ENCODE assay signal across 8 mouse cellular contexts in the genomic region with DNA sequence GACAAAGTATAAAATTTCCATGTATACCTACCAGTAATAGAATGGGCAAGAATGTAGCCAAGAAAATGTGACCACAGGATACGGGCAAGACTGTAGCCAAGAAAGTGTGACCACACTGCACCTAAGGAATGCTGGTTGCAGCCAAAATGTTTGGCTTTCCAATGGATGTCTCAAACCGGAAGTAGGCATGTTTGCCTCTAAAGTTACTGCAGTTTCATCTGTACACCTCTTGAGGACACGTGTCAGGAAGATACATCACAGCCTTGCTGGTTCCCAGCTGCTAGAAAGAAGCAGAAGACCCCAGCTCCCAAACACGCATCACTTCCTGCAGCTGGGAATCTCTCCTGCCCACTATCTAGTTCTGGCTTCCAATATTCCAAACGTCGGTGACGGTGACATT. TPM values are rescaled to one million over a fixed set of nuclear protein-coding genes. Genes with fewer than 3 reads are reported as not detected.
DNase-seq lines count a peak whose midpoint lies in the region; ATAC-seq and TF ChIP-seq lines count a peak whose summit lies in the region.

No protein-coding gene starts in this region.

- peak overlapping the region; percentile 81; the same call in 1 of the 2 replicates for H3K9ac ChIP-seq in heart, embryonic 11.5 days (ENCODE audit: low read depth, low read length)
- peak overlapping the region; percentile 91 for H3K9ac ChIP-seq in ES-E14 (ENCODE audit: insufficient read depth, low read depth, low read length, poor library complexity, severe bottlenecking)
- peak overlapping the region; percentile 59 for H3K9ac ChIP-seq in forebrain, postnatal 0 days
- peak overlapping the region; percentile 80 for H3K9ac ChIP-seq in liver, embryonic 14.5 days (replicated peaks)

- H3K27me3 ChIP-seq in heart, embryonic 11.5 days (ENCODE audit: control insufficient read depth, insufficient read depth, low read length) = no peaks in the 10 kb centered on the region
- no peaks in the 10 kb centered on the region for H3K27me3 ChIP-seq in forebrain, postnatal 0 days (ENCODE audit: insufficient read depth, low read length)
- no peaks in the 10 kb centered on the region for H3K27me3 ChIP-seq in liver, embryonic 14.5 days (ENCODE audit: control insufficient read depth, insufficient read depth, low read length)

- DNase-seq in heart, adult 9 months (ENCODE audit: low spot score in 2 of 2) = no peak
- DNase-seq in ES-E14 (ENCODE audit: low read depth, low spot score) = no peak
- no peak for DNase-seq in forebrain, postnatal 0 days
- DNase-seq in liver, embryonic 14.5 days (ENCODE audit: low read depth in 3 of 3, low spot score in 3 of 3) = no peak
- no peak for DNase-seq in frontal cortex, postnatal 25 days (ENCODE audit: low spot score in 2 of 2)
- DNase-seq in lung, postnatal 14 days = no peak

- no peak for TF ChIP-seq CTCF in forebrain, postnatal 0 days (IDR thresholded peaks at IDR 0.05; ENCODE audit: low read depth)
- TF ChIP-seq CTCF in liver, embryonic 14.5 days (IDR thresholded peaks at IDR 0.05; ENCODE audit: low read depth) = no peak

- H3K4me1 ChIP-seq in heart, embryonic 11.5 days (ENCODE audit: control insufficient read depth, insufficient read depth, low read length) = peaks cover 24% of the 10 kb centered on the region
- H3K4me1 ChIP-seq in ES-E14 (ENCODE audit: control insufficient read depth in 2 of 2, insufficient read depth in 2 of 2, low read length in 2 of 2, poor library complexity in 1 of 2) = peaks cover 4 to 7% of the 10 kb centered on the region in 2 experiments; a peak in 2 of 4 replicates
- H3K4me1 ChIP-seq in forebrain, postnatal 0 days (ENCODE audit: insufficient read depth) = 0 out of 2 replicates have a peak, but pooled peaks cover 6% of the 10 kb centered on the region
- peaks cover 6 to 24% of the 10 kb centered on the region in 2 experiments for H3K4me1 ChIP-seq in liver, embryonic 14.5 days (replicated peaks; ENCODE audit: control insufficient read depth in 2 of 2, insufficient read depth in 2 of 2, low read length in 1 of 2)

- in situ Hi-C loops in ES-E14 (cut with MboI; ENCODE audit: low sequenced_read_pairs in 2 of 2, unreplicated experiment in 2 of 2) = no loop called here

- H3K4me3 ChIP-seq in heart, embryonic 11.5 days (ENCODE audit: low read depth, low read length) = peak overlapping the region; percentile 51
- peak overlapping the region; percentile 73 to 77 for H3K4me3 ChIP-seq in ES-E14 (ENCODE audit: insufficient read depth in 1 of 2, low read depth in 1 of 2, low read length in 2 of 2, poor library complexity in 1 of 2, severe bottlenecking in 1 of 2)
- H3K4me3 ChIP-seq in forebrain, postnatal 0 days (ENCODE audit: low read depth, low read length) = peak overlapping the region; percentile 51
- peak overlapping the region; percentile 69 to 85 for H3K4me3 ChIP-seq in liver, embryonic 14.5 days (ENCODE audit: insufficient read depth in 1 of 2, low read depth in 2 of 2, low read length in 2 of 2)

- no peaks in the 10 kb centered on the region for H3K9me3 ChIP-seq in heart, embryonic 11.5 days (replicated peaks; ENCODE audit: control insufficient read depth, low read length)
- no peaks in the 10 kb centered on the region for H3K9me3 ChIP-seq in ES-E14 (ENCODE audit: control insufficient read depth, insufficient read depth, low read depth, low read length)
- no peaks in the 10 kb centered on the region for H3K9me3 ChIP-seq in forebrain, postnatal 0 days (ENCODE audit: low read length)
- H3K9me3 ChIP-seq in liver, embryonic 14.5 days (ENCODE audit: control insufficient read depth, low read length) = no peaks in the 10 kb centered on the region

- WGBS in heart, embryonic 11.5 days (ENCODE audit: insufficient replicate concordance) = 48% methylated on average over 7 of the region's 7 CpGs
- 37% methylated on average over 7 of the region's 7 CpGs for WGBS in forebrain, postnatal 0 days
- 32% methylated on average over 7 of the region's 7 CpGs for WGBS in liver, embryonic 14.5 days (ENCODE audit: insufficient replicate concordance)

- ATAC-seq in heart, embryonic 11.5 days (replicated peaks; ENCODE audit: insufficient number of reproducible peaks, low FRiP score, low TSS enrichment) = no peak
- ATAC-seq in forebrain, postnatal 0 days = no peak
- ATAC-seq in liver, embryonic 14.5 days (ENCODE audit: insufficient read depth) = no peak
- no peak for ATAC-seq in inflammation-experienced regulatory T-cells, adult 6 months

- peak overlapping the region; percentile 71 for H3K4me2 ChIP-seq in heart, embryonic 11.5 days
- peak overlapping the region; percentile 59 for H3K4me2 ChIP-seq in forebrain, postnatal 0 days (ENCODE audit: low read depth)
- peak overlapping the region; percentile 83 for H3K4me2 ChIP-seq in liver, embryonic 14.5 days (ENCODE audit: low read depth)

- TF ChIP-seq EP300 in liver, embryonic 14.5 days (IDR thresholded peaks at IDR 0.05; ENCODE audit: low read depth) = no peak

- peak overlapping the region; percentile 25; the same call in 1 of the 2 replicates for H3K27ac ChIP-seq in heart, embryonic 11.5 days (ENCODE audit: low read depth, low read length)
- H3K27ac ChIP-seq in ES-E14 (ENCODE audit: insufficient read depth, low read depth, low read length, poor library complexity, severe bottlenecking) = peak overlapping the region; percentile 59; the same call in 1 of the 2 replicates
- H3K27ac ChIP-seq in forebrain, postnatal 0 days (ENCODE audit: low read depth, low read length) = peak overlapping the region; percentile 69; the same call in 1 of the 2 replicates
- H3K27ac ChIP-seq in liver, embryonic 14.5 days = peak overlapping the region; percentile 75; the same call in 1 of the 2 replicates

- H3K36me3 ChIP-seq in heart, embryonic 11.5 days (ENCODE audit: control insufficient read depth, insufficient read depth, low read length) = no peaks in the 10 kb centered on the region
- peaks cover 13% of the 10 kb centered on the region for H3K36me3 ChIP-seq in ES-E14 (ENCODE audit: control insufficient read depth, insufficient read depth, low read length, poor library complexity, severe bottlenecking)
- H3K36me3 ChIP-seq in forebrain, postnatal 0 days (ENCODE audit: insufficient read depth) = peaks cover 31% of the 10 kb centered on the region
- H3K36me3 ChIP-seq in liver, embryonic 14.5 days (replicated peaks; ENCODE audit: control insufficient read depth, insufficient read depth, low read depth) = no peaks in the 10 kb centered on the region

TF ChIP-seq in ES-E14, 5 proteins besides CTCF, POLR2A, EP300 and RAD21:
- no peak for TF ChIP-seq MAFK (IDR thresholded peaks at IDR 0.05; ENCODE audit: insufficient read depth, low read depth, low read length)
- TF ChIP-seq ZC3H11A (IDR thresholded peaks at IDR 0.05; ENCODE audit: borderline replicate concordance, low read depth, low read length) = no peak
- TF ChIP-seq ZNF384 (IDR thresholded peaks at IDR 0.05; ENCODE audit: low read depth, low read length) = no peak
- TF ChIP-seq CHD2 (IDR thresholded peaks at IDR 0.05; ENCODE audit: low read depth, low read length) = no peak
- no peak for TF ChIP-seq HCFC1 (IDR thresholded peaks at IDR 0.05; ENCODE audit: borderline replicate concordance, insufficient read depth, low read length)

RNA-seq across cellular contexts. Expression of a gene that starts 0.8 kb away (rescaled TPM):
- 18.7 and 21.8 TPM in 2 replicates for polyA plus RNA-seq in heart, embryonic 11.5 days (2014; fragmentation: Nextera tagmentation; extraction: Ambion mirVana)
- total RNA-seq in ES-E14 (2012; rRNA removed) = 41.7 and 48.5 TPM in 2 replicates
- total RNA-seq in forebrain, postnatal 0 days (2014; rRNA removed) = 16.2 and 20.5 TPM in 2 replicates
- polyA plus RNA-seq in forebrain, postnatal 0 days (2015; fragmentation: Nextera tagmentation; extraction: Ambion mirVana) = 14.9 and 18.3 TPM in 2 replicates
- 9.4 and 10.0 TPM in 2 replicates for polyA plus RNA-seq in liver, embryonic 14.5 days (2012; rRNA removed)
- polyA plus RNA-seq in liver, embryonic 14.5 days (2014; fragmentation: Nextera tagmentation; extraction: Ambion mirVana) = 7.4 and 9.4 TPM in 2 replicates
- 100 to 1,000 TPM in 2 of 3 experiments, 10 to 100 TPM in 1; 65.2 to 228 (median 153) TPM for polyA plus RNA-seq in inflammation-experienced regulatory T-cells, adult 6 months (2017; shearing (Covaris generic))

RNA-seq across cellular contexts. Expression of a gene that starts 28.8 kb away (rescaled TPM):
- 5.8 and 7.9 TPM in 2 replicates for polyA plus RNA-seq in heart, embryonic 11.5 days (2014; fragmentation: Nextera tagmentation; extraction: Ambion mirVana)
- 50.4 and 67.3 TPM in 2 replicates for total RNA-seq in ES-E14 (2012; rRNA removed)
- total RNA-seq in forebrain, postnatal 0 days (2014; rRNA removed) = 252 and 282 TPM in 2 replicates
- 167 and 175 TPM in 2 replicates for polyA plus RNA-seq in forebrain, postnatal 0 days (2015; fragmentation: Nextera tagmentation; extraction: Ambion mirVana)
- 9.1 and 9.2 TPM in 2 replicates for polyA plus RNA-seq in liver, embryonic 14.5 days (2012; rRNA removed)
- polyA plus RNA-seq in liver, embryonic 14.5 days (2014; fragmentation: Nextera tagmentation; extraction: Ambion mirVana) = 4.5 and 5.2 TPM in 2 replicates
- polyA plus RNA-seq in inflammation-experienced regulatory T-cells, adult 6 months (2017; shearing (Covaris generic)) = not detected

Comparison
In these comparisons a context has a peak if more than half of its experiments do, and no peak if none do; other contexts are left out.
1. H3K27ac ChIP-seq: peak in every context shown above with its lines; median percentile 75 in liver, embryonic 14.5 days; 69 in forebrain, postnatal 0 days; 59 in ES-E14; 25 in heart, embryonic 11.5 days.
2. RNA of a gene that starts 28.8 kb away (polyA plus RNA-seq): 167 to 175 TPM in forebrain, postnatal 0 days; 4.5 to 9.2 TPM in liver, embryonic 14.5 days, 5.8 to 7.9 TPM in heart, embryonic 11.5 days and not detected in inflammation-experienced regulatory T-cells, adult 6 months; every median in the first group is over 10 times any median in the second.
3. Peak in every context shown above with its lines, with median percentiles within 50 percentile points of each other: H3K4me2 ChIP-seq, H3K4me3 ChIP-seq and H3K9ac ChIP-seq.